Mouse (Mus musculus): Measurements from ENCODE around the gene Foxp1.

- TF ChIP-seq POLR2A (IDR thresholded peaks at IDR 0.05; ENCODE audit: borderline replicate concordance, extremely low read depth, insufficient read depth, insufficient read length, poor library complexity, severe bottlenecking) (no peak), CTCF (IDR thresholded peaks at IDR 0.05; ENCODE audit: borderline replicate concordance, extremely low read depth, insufficient read depth, insufficient read length) (no peak)
These were observed 444.4 kb downstream of the Foxp1 start for GRCm38 (mm10) chr6:99078089-99078488.

Data from brain, embryonic 14.5 days (tissue).